Mouse (Mus musculus): ENCODE results near the gene Gm21887.
"Not testable (repeated sequence)": the region's sequence is repeated elsewhere in the genome, so short reads cannot be mapped to it uniquely, and the experiment has no call there.

GRCm38 (mm10) chrX:169986519-169987367, 22.7 kb upstream of the Gm21887 start:
- not testable (repeated sequence) for TF ChIP-seq MEF2A (IDR thresholded peaks at IDR 0.05; ENCODE audit: borderline replicate concordance, low read depth, low read length); USF2 (conservative IDR thresholded peaks at IDR 0.05; ENCODE audit: low read depth, low read length); HCFC1 (IDR thresholded peaks at IDR 0.05; ENCODE audit: low read depth, low read length); CTCF (conservative IDR thresholded peaks at IDR 0.05 in 1 of 2, IDR thresholded peaks at IDR 0.05 in 1 of 2; ENCODE audit: low read depth in 2 of 2, low read length in 2 of 2); EP300 (IDR thresholded peaks at IDR 0.05; ENCODE audit: low read length)
